Mouse (Mus musculus) MEL (cell line): Measurements from ENCODE around the gene Esrp2.

Source experiments
- ETS1 ChIP-seq: IDR thresholded peaks from 2 replicates; pipeline ENCODE4 v1.6.1; 2012; ENCODE audit warnings: low read depth, mild to moderate bottlenecking, inconsistent platforms, low read length, improper control_type of control experiment, moderate library complexity
- GABPA ChIP-seq: IDR thresholded peaks from 2 replicates; pipeline ENCODE4 v1.6.1; 2012; ENCODE audit warnings: low read depth, mild to moderate bottlenecking, inconsistent platforms, low read length, improper control_type of control experiment, moderate library complexity
- MAX ChIP-seq: IDR thresholded peaks from 2 replicates; pipeline ENCODE4 v1.6.1; 2011; ENCODE audit warnings: low read length, improper control_type of control experiment
- TAL1 ChIP-seq: IDR thresholded peaks from 2 replicates; pipeline ENCODE4 v1.6.1; 2012; ENCODE audit warnings: mild to moderate bottlenecking, inconsistent platforms, low read length, moderate library complexity, mixed read lengths

GRCm38 (mm10) chr8:106145331-106145730 lies 8.6 kb upstream of the Esrp2 start:
- TF ChIP-seq GABPA (no peak), TAL1 (no peak), MAX (no peak), ETS1 (no peak)
